Mouse (Mus musculus): Measurements from ENCODE around the gene Vmn1r113.
"Not testable (repeated sequence)": the region's sequence is repeated elsewhere in the genome, so short reads cannot be mapped to it uniquely, and the experiment has no call there.

Gene Vmn1r113

DNA sequence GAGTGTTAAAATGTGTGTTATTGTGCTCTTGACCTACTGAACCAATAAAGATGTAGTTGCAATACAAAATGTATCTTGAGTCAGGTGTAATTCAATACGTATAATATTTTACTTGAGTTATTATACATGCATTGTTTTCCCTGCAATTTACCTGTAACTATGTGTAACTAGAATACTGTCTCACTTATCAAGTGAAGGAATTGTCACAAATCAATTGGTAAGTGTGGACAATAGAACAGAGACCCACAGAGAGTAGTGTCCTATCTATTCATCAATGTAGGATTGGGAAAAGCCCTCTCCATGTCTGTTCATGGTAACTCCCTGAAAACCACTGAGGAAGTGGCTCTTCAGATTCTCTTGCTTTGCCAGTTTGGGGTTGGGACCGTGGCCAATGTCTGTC lies at the start of gene Vmn1r113:
Vmn1r113 (plus strand) TSS at position 301 of the 400 bp plus-strand sequence.
- DNase-seq = not testable (repeated sequence)

- DNase-seq = not testable (repeated sequence)
Measured at GRCm38 (mm10) chr7:20770885-20771284, 16.2 kb upstream of the Vmn1r113 start, which contains the start of gene Vmn1r112. Gene Vmn1r112 (plus strand): TSS chr7:20771185.

GRCm38 (mm10) chr7:20812086-20812485 lies 25.0 kb downstream of the Vmn1r113 start, which contains the start of gene Vmn1r114:
Gene Vmn1r114 (minus strand): TSS chr7:20812186.
- not testable (repeated sequence) for DNase-seq
